In genomic region chr2:105843151-105843550, GRCm38 (mm10) we compare ENCODE assay signal across 17 mouse cellular contexts.
"Had no signal": no experiment of that assay in that cellular context is flagged by ENCODE, and none has a peak within 500 bp of the region (broad histone marks: within the 10 kb centered on the region; RNA-seq: fewer than 3 reads in every experiment).

No protein-coding gene starts in this region.

- H3K27me3 ChIP-seq: limb, embryonic 13.5 days; midbrain, embryonic 13.5 days had no signal

- H3K4me2 ChIP-seq: limb, embryonic 13.5 days; liver, embryonic 11.5 days; lung, embryonic 14.5 days; midbrain, embryonic 13.5 days had no signal

- ATAC-seq: liver, postnatal 0 days; lung, postnatal 0 days; midbrain, embryonic 13.5 days had no signal

- H3K9me3 ChIP-seq: limb, embryonic 10.5 days; limb, embryonic 13.5 days; midbrain, embryonic 13.5 days had no signal

- H3K27ac ChIP-seq: kidney, postnatal 0 days; layer of hippocampus, adult 2 months; limb, embryonic 10.5 days; limb, embryonic 13.5 days; liver, embryonic 14.5 days; macrophage; midbrain, embryonic 13.5 days; stomach, postnatal 0 days had no signal

- H3K9ac ChIP-seq: limb, embryonic 13.5 days; liver, embryonic 14.5 days; liver, postnatal 0 days; lung, embryonic 14.5 days; midbrain, embryonic 13.5 days had no signal

- DNase-seq: kidney, adult 2 months; kidney, postnatal 25 days; layer of hippocampus, adult 9-11 months; liver, postnatal 0 days; lung, embryonic 14.5 days; thymus, adult 2 months; thymus, postnatal 25 days had no signal

- H3K4me1 ChIP-seq: limb, embryonic 10.5 days; limb, embryonic 13.5 days; midbrain, embryonic 13.5 days had no signal

- H3K4me3 ChIP-seq: layer of hippocampus, adult 2 months; limb, embryonic 10.5 days; limb, embryonic 13.5 days; midbrain, embryonic 13.5 days had no signal
